Mouse (Mus musculus) urinary bladder, postnatal 4 days (tissue): ENCODE measurements around the gene Tmem100.

Experiments
- DNase-seq, 2 experiments: peaks; one replicate each; pipeline ENCODE4 v3.0.0; 2021 to 2022; ENCODE audit warnings: low spot score in 2 of 2

Tmem100 gene

DNA sequence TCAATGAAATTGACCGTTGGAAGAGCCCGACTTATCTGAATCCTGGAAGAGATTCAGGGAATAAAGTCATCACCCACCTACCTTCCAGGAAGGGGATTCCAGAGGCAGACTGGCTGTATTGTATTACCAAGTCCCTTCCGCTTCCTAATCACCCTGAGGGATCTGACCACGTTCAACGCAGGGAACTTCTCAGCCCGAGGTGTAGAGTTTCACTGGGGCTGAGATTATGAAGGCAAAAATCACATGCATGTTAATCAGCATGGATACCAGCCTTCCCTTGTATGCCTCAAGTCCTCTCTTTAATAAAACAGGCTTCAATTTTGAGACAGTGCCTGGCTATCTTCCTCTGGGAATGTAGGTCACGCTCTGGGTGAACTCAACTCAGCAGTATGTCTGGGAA lies 14.9 kb upstream of the Tmem100 start:
- DNase-seq = no peak

DNA sequence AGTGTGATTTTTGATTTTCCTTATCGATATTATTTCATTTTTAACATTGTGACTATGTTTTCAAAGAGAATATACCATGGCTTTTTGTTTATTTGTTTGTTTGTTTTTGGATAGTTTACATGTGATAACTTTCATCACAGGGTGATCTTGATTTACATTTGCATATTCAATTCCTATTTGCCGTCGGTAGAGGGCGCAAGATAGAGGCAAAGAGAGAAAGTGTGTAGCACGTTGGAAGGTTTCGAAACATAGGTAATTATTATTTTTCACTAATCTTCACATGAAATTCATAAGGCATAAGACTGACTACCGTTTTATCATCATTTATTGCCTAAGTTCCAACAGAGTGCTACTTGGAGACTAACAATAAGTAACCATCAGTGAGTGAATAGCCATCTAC lies 11.0 kb upstream of the Tmem100 start:
- DNase-seq = no peak

GRCm38 (mm10) chr11:90025891-90026801 lies 4.0 kb upstream of the Tmem100 start:
- DNase-seq = no peak

DNA sequence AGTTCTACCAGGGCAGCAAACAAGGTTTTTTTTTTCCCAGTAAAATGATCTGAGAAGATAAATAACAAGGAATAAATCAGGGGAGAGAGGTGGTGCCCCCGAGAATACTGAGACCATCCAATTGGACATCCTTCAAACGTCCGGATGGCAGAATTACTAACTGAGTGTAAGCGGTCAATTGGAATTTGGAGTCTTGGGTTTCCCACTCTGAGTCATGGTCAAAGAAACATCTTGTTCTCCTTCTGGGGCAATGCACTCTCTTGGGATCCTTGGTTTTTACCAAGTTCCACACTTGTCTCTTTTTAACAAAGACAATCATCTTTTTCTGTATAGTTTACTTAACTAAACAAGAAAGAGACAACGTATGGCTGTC lies 3.4 kb upstream of the Tmem100 start:
- no peak for DNase-seq

DNA sequence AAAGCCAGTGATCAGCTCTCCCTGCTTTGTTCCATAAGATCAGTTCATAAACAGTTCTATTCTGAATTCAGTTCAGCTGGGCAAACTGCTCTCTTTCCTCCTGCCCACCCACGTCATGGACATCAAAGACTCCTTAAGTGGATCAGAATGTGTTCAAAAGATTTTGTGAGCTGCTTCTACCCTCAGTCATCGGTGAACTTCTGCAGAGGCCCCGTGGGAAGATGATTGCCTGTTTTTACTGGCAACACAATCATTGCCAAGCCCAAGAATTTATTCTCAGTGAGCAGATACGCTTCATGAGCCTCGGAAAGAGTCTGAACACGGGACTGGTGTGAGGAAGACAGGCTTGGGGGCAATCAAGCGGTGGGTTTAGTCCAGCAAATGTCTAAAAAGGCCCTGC lies 2.9 kb upstream of the Tmem100 start:
- DNase-seq = no peak

DNA sequence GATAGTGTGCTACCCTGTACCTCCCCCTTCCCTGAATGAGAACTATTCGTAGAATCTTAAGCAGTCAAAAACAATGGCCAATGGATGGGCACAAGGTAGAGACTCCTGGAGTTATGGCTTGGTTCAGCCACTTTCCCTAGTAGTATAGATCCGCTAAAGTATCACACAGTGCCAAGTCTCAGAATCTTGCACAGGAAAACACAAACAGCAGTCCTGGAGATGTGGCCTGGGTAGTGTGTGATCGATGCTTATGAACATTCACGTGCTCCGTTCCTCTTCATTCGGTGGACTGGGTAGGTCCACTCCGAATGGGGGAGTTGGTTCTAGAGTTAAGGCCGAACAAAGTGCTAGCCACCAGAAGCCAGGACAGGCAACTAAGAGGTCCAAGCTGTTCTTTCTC lies 1.4 kb upstream of the Tmem100 start:
- DNase-seq = no peak

DNA sequence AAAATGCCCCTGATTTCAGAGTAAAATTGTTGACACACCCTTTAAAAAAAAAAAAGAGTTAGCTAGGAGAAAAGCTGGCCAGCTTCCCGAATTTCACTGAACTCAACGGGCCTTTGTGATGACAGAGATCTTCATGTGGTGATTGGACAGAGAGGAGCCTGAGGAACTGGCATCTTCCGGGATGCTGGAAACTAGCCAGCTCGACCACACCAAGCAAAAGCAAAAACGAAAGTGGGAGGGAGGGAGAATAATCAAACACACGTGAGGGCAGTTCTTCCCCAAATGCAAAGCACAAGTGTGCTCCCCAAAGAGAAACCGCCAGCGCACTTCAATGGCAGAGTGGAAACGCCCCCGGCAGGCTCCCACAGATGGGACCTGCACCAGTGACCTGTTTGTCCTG lies 794 bp upstream of the Tmem100 start:
- DNase-seq = peak; percentile 33 to 65

GRCm38 (mm10) chr11:90030557-90030956 lies 409 bp downstream of the Tmem100 start:
- DNase-seq = no peak

- no peak for DNase-seq
Observed at GRCm38 (mm10) chr11:90031076-90031475, 928 bp downstream of the Tmem100 start.

GRCm38 (mm10) chr11:90032807-90033206 lies 2.7 kb downstream of the Tmem100 start:
- DNase-seq = no peak

- no peak for DNase-seq
Observed at GRCm38 (mm10) chr11:90033442-90033841, 3.3 kb downstream of the Tmem100 start.

DNA sequence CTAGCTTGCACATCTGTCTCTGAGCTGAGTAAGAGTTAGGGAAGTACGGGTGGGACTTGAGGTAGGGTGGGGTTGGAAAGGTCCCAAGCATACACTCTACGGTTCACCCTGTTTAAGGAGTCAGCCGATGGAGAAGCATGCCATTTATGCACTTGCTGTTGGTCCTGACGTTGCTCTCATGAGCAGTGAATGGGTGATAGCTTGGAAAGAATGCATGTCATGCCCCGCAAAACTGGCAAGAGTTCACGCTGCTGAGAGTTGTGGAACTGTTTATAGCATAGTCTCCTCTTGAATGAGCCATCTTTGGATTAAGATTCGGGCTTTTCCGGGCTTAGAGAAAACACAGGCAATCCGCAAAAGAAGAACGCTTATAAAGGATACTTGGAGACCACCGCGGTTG lies 4.5 kb downstream of the Tmem100 start:
- no peak for DNase-seq

DNA sequence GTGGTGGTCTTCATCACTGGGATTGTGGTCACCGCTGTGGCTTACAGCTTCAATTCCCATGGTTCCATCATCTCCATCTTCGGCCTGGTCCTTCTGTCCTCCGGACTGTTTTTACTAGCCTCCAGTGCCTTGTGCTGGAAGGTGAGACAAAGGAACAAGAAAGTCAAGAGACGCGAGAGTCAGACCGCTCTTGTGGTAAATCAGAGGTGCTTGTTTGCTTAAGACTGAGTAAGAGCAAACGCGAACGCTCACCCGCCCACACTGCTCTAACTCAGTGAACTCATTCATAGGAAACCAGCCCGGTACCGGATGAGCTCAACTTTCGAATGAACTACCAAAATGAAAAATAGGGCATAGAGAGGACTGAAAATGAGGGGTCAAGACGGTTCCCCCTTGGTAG lies 5.4 kb downstream of the Tmem100 start:
- DNase-seq = no peak

DNA sequence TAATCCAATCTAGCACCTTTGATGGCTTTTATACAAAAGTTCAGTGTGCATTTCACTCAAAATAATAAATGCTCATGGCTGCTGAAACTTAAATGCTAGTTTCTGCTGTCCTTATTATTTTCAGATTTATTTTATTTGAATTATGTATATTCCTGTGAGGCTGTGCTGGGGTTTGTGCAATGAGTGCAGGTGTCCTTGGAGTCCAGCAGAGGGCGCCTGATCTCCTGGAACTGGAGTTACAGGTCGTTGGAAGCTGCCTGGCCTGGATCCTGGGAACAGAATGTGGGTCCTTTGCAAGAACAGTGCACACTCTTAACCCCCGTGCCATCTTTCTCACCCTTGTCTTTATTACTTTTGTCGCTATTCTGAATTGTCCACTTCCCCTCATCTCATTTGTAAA lies 6.3 kb downstream of the Tmem100 start:
- no peak for DNase-seq

GRCm38 (mm10) chr11:90038022-90038421 lies 7.9 kb downstream of the Tmem100 start:
- no peak for DNase-seq

- DNase-seq = no peak
Observed at GRCm38 (mm10) chr11:90044459-90044858, 14.3 kb downstream of the Tmem100 start.

- DNase-seq = no peak
Observed at GRCm38 (mm10) chr11:90046211-90046610, 16.1 kb downstream of the Tmem100 start.

DNA sequence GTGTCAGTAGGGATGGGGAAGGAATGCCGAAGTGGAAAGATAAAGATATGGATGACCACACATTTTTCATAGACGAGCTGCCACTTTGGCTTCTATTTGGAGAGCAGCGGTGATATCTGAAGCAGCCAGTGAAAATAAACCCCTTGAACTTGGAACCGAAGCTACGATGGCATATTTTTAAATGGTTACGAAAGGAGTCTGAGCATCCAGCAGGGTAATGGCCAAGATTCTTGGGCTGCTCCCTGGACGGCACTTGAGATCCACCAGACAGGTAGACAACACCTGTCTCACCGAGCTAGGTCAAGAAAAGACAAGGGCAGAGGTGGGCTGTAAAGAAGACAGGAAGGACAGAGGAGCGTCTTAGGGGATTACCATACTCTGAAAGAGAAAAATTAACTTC lies 17.1 kb downstream of the Tmem100 start:
- no peak for DNase-seq

DNA sequence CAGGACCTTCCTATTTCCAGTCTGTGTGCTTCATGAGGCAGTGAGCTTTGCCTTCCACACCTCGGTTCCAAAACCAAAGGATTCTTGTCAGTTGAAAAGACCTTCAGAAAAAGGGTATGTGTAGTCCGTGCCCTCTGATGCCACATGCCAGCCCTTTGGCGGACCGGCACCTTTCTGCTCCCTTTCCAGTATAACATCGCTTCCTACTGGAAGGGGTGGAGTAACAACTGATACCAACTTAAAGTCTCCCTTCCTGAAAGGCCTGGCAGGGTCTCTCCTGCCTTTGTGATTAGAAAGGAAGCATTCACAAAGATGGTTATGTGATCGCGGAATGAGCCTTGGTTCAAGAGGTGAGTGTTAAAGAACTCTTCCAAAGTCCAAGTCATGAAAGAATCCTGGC lies 19.9 kb downstream of the Tmem100 start:
- DNase-seq = no peak

DNA sequence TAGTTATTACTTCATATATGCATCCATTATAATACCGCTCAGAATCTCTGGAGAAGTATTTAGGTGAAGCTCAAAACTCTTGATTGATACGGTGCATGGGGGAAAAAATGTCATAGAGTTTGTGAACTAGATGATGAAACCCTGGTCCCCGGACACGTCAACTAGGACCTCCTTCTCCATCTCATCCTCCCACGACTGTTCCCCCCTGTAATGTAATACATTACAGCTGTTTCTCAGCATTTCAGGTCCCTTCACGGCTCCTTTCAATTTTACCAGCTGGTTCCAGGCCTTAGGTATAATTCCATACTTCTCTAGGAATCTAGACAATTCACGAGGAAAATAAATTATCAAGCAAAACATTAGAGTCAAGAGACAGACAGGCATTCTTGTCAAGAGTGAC lies 22.6 kb downstream of the Tmem100 start:
- no peak for DNase-seq

- no peak for DNase-seq
Observed at GRCm38 (mm10) chr11:90053820-90054219, 23.7 kb downstream of the Tmem100 start.

DNA sequence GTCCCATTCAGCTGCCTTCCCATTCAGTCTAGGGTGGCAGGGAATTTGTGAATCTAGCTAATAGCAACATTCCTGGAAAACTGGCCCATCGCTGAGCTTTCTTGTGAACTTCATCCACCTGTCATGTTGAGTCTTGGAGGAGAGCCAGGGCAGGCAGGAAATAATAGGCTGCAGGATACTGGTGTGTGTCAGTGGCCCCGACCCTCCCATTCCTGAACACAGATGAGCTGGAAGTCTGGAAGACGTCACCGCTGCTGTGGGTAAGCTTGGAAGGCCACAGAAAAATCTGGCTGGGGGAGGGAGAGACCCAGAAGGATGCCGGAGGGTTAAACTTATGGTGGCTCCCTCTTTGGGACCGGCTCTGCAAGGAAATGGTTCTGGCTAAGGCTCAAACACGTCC lies 24.3 kb downstream of the Tmem100 start:
- no peak for DNase-seq

GRCm38 (mm10) chr11:90057070-90057469 lies 26.9 kb downstream of the Tmem100 start:
- no peak for DNase-seq

DNA sequence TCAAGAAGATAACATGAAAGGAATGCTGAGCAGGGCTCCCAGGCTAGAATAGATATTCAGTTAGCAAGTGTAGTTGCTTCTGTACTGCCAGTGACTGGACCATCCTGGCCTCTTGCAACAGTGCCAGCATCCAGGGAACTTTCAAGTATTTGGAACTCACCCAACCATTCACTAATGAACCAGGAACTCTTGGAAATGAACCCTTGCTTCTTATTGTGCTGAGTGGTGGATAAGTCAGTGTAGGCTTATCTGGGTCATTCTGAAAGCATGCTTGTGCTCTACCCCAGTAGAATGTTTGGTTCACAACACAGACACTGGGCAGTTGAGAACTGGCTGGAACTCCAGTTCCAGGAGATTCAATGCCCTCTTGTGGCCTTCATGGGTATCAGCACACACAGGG lies 29.1 kb downstream of the Tmem100 start:
- DNase-seq = no peak
